Mouse (Mus musculus): ENCODE measurements around the gene Sh3rf3. TPM values are rescaled to one million over a fixed set of nuclear protein-coding genes. Genes with fewer than 3 reads are reported as not detected.

Gene Sh3rf3
- polyA plus RNA-seq, 1 experiment, result 0.44 TPM

DNA sequence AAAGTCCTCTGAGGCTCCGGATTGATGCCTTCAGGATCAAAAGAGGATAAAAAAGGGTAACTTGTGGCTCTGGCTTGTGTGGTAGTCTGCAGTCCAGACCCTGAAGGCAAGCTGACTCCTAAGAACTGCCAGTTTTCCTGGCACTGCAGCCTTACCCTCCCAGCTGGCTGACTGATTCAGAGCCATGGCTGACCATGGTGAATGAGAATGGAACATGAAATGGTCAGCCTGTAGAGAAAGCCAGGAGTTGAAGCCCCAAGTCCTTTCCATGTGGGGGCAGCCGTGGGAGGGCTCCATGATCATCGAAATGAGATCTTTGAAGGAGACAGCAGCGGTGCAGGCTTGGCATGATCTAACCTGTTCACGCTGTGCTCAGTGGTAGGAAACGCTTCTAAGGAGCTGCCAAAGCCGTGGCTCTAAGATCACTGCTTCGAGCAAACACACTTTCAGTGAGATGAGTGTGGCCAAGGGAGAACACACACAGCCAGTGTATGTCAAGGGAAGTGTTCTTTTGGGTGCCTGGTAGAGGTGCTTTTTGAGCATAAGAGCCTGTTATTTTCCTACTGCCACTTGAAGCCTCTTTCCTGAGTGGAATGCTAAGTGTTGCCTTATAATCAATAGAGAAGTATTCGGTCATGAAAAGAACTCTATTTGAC is 168.6 kb downstream of the Sh3rf3 start:
- H3K27ac ChIP-seq (ENCODE audit: insufficient read depth, low read depth, low read length), result no peak overlapping the region
- no peaks in the 10 kb centered on the region for H3K36me3 ChIP-seq (ENCODE audit: control insufficient read depth, insufficient read depth, low read length)
- TF ChIP-seq POLR2A (IDR thresholded peaks at IDR 0.05; ENCODE audit: low read depth, low read length), result no peak
- TF ChIP-seq CTCF (IDR thresholded peaks at IDR 0.05; ENCODE audit: extremely low read depth, insufficient read length, insufficient replicate concordance, low read depth, low read length), result no peak
- no peaks in the 10 kb centered on the region for H3K4me1 ChIP-seq (ENCODE audit: control insufficient read depth, insufficient read depth, insufficient read length, low read length)
- no peak overlapping the region for H3K4me3 ChIP-seq (ENCODE audit: low read depth, low read length)
- WGBS, result 86% methylated on average over 9 of the region's 9 CpGs
- H3K27me3 ChIP-seq (ENCODE audit: control insufficient read depth, insufficient read depth, low read length), result no peaks in the 10 kb centered on the region

DNA sequence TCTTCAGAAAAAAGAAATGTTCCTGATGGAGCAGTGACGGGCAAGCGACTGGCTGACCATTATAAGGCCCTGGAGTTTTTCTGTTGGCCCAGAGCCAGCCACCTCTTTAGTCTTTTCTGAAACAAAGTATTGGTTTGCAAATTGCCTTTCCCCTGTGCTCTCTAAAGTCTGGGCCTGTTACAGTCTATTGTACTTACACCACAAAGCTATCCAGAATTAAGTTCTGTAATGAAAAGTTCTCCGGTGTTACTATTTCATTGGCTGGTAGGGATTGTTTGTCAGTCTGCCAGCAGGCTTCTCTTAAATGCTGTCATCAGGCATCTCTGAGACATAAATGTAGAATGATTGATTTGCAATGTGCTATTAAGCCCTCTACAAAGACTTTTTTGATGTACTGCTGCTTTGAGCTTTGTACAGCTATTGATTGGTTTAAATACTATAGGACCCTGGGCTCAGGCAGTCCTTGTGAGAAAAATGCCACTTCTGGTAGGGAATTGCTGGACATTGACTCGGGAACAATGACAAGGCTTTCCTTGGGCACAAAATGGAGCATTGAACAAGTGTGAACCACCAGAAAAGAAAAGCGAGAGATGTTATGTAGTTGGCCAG is 169.5 kb downstream of the Sh3rf3 start:
- Histone ChIP-seq H3K27ac (ENCODE audit: insufficient read depth, low read depth, low read length) (no peak overlapping the region), H3K36me3 (ENCODE audit: control insufficient read depth, insufficient read depth, low read length) (no peaks in the 10 kb centered on the region), H3K27me3 (ENCODE audit: control insufficient read depth, insufficient read depth, low read length) (no peaks in the 10 kb centered on the region), H3K4me3 (ENCODE audit: low read depth, low read length) (no peak overlapping the region), H3K4me1 (ENCODE audit: control insufficient read depth, insufficient read depth, insufficient read length, low read length) (no peaks in the 10 kb centered on the region)
- TF ChIP-seq POLR2A (IDR thresholded peaks at IDR 0.05; ENCODE audit: low read depth, low read length) (no peak), CTCF (IDR thresholded peaks at IDR 0.05; ENCODE audit: extremely low read depth, insufficient read length, insufficient replicate concordance, low read depth, low read length) (no peak)
- WGBS, result 83% methylated on average over 5 of the region's 5 CpGs

DNA sequence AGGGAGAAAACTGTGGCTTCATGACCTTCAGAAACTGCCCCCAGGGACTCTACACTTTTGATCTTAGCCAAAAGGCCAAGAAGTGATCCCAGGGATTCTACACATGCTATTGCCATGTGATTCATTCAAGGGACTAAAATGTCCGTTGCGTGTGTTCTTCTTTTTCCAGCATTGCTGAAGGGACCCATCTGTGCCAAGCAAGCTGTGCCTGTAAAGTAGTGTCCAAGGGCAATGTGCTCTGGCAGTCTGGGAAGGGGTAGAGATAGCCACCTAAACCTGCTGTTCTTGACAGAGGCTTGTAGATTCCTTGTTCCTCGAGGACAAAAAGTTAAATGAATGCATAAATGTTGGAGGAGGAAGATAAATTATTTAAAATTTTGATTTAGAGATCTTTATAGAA is 178.5 kb downstream of the Sh3rf3 start:
- TF ChIP-seq POLR2A (IDR thresholded peaks at IDR 0.05; ENCODE audit: low read depth, low read length) (no peak), CTCF (IDR thresholded peaks at IDR 0.05; ENCODE audit: extremely low read depth, insufficient read length, insufficient replicate concordance, low read depth, low read length) (no peak)
- no peak overlapping the region for H3K27ac ChIP-seq (ENCODE audit: insufficient read depth, low read depth, low read length)
- no peaks in the 10 kb centered on the region for H3K36me3 ChIP-seq (ENCODE audit: control insufficient read depth, insufficient read depth, low read length)
- no peaks in the 10 kb centered on the region for H3K27me3 ChIP-seq (ENCODE audit: control insufficient read depth, insufficient read depth, low read length)
- 73% methylated on average over 3 of the region's 3 CpGs for WGBS
- no peak overlapping the region for H3K4me3 ChIP-seq (ENCODE audit: low read depth, low read length)
- H3K4me1 ChIP-seq (ENCODE audit: control insufficient read depth, insufficient read depth, insufficient read length, low read length), result no peaks in the 10 kb centered on the region

DNA sequence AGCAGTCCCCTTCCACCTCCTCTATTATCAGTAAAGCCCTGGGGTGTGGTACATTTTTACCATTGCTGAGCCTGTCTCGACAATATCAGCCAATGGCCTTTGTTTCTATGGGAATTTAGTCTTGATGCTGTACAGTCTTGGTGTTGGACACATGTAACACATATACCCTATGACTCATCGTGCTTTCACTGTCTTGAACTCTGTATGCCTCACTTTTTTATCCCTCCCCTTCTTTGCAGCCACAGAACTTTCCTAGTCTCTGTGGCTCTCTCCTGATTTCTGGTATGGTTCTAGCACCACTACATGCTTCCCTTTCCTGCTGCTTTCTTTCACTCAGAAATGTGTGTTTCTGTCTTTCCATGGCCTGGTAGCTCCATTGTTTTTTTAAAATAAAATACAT is 181.6 kb downstream of the Sh3rf3 start:
- TF ChIP-seq POLR2A (IDR thresholded peaks at IDR 0.05; ENCODE audit: low read depth, low read length) (no peak), CTCF (IDR thresholded peaks at IDR 0.05; ENCODE audit: extremely low read depth, insufficient read length, insufficient replicate concordance, low read depth, low read length) (no peak)
- WGBS, result 71% methylated on average over 2 of the region's 2 CpGs
- no peak overlapping the region for H3K4me3 ChIP-seq (ENCODE audit: low read depth, low read length)
- H3K36me3 ChIP-seq (ENCODE audit: control insufficient read depth, insufficient read depth, low read length), result no peaks in the 10 kb centered on the region
- H3K27me3 ChIP-seq (ENCODE audit: control insufficient read depth, insufficient read depth, low read length), result no peaks in the 10 kb centered on the region
- no peak overlapping the region for H3K27ac ChIP-seq (ENCODE audit: insufficient read depth, low read depth, low read length)
- H3K4me1 ChIP-seq (ENCODE audit: control insufficient read depth, insufficient read depth, insufficient read length, low read length), result no peaks in the 10 kb centered on the region

DNA sequence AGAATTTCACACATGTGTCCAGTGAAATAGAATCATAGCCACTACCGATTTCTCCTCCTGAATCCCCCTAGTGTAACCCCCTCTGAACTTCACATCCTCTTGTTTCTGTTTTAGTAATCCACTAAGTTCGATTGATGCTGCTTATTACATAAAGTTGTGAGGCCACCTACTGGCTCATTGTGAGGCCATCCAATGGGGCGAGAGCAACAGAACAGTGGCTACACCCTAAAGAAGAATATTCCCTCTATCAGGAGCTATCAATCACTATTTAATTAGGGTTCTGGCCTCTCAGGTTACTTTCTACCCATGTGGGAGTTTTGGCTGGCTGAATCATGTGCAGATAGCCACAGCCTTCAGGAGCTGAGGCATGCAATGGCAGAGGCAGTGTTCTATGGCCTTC is 182.0 kb downstream of the Sh3rf3 start:
- no peaks in the 10 kb centered on the region for H3K4me1 ChIP-seq (ENCODE audit: control insufficient read depth, insufficient read depth, insufficient read length, low read length)
- 68% methylated on average over 3 of the region's 3 CpGs for WGBS
- no peak overlapping the region for H3K27ac ChIP-seq (ENCODE audit: insufficient read depth, low read depth, low read length)
- no peaks in the 10 kb centered on the region for H3K27me3 ChIP-seq (ENCODE audit: control insufficient read depth, insufficient read depth, low read length)
- H3K4me3 ChIP-seq (ENCODE audit: low read depth, low read length), result no peak overlapping the region
- TF ChIP-seq POLR2A (IDR thresholded peaks at IDR 0.05; ENCODE audit: low read depth, low read length), result no peak
- TF ChIP-seq CTCF (IDR thresholded peaks at IDR 0.05; ENCODE audit: extremely low read depth, insufficient read length, insufficient replicate concordance, low read depth, low read length), result no peak
- no peaks in the 10 kb centered on the region for H3K36me3 ChIP-seq (ENCODE audit: control insufficient read depth, insufficient read depth, low read length)

DNA sequence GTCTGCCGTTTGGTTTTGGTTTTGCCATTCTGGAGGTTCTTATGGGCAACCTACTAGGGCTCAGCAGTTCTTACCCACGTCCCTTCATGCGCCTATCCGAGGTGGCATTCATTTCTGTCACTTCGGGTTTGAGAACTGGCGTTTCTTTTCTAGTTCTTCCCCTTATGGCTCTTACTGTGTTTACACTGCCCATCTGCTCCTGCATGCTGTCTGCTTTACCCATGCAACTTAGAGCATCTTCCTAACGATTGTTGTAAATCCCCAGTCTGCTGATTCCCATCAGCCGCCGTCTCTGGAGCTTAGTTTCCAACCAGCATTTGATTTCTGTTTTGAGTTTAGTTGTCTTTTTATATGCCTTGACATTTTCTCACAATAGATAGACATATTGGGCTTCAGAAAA is 189.2 kb downstream of the Sh3rf3 start:
- no peak overlapping the region for H3K4me3 ChIP-seq (ENCODE audit: low read depth, low read length)
- no peaks in the 10 kb centered on the region for H3K27me3 ChIP-seq (ENCODE audit: control insufficient read depth, insufficient read depth, low read length)
- TF ChIP-seq CTCF (IDR thresholded peaks at IDR 0.05; ENCODE audit: extremely low read depth, insufficient read length, insufficient replicate concordance, low read depth, low read length) (no peak), POLR2A (IDR thresholded peaks at IDR 0.05; ENCODE audit: low read depth, low read length) (no peak)
- no peaks in the 10 kb centered on the region for H3K36me3 ChIP-seq (ENCODE audit: control insufficient read depth, insufficient read depth, low read length)
- 84% methylated on average over 9 of the region's 9 CpGs for WGBS
- no peak overlapping the region for H3K27ac ChIP-seq (ENCODE audit: insufficient read depth, low read depth, low read length)
- H3K4me1 ChIP-seq (ENCODE audit: control insufficient read depth, insufficient read depth, insufficient read length, low read length), result no peaks in the 10 kb centered on the region

DNA sequence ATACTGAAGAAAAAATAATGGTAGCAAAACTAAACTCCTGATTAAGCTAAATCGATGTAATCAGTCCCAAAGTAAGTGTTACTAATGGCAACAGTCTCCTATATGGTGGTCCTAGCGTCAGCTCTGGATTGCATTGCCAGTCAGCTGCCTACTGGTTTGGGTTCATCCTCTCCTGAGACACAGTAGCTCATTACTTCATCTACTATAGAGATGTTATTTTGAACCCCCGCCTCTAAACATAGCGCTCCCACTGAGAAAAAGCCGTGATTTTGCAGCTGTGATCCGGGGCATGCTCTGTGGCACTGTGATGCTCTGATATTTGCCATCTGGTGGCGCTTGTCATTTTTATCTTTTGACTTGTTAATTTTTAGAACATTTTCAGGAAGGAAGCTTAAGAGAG is 198.3 kb downstream of the Sh3rf3 start:
- no peaks in the 10 kb centered on the region for H3K36me3 ChIP-seq (ENCODE audit: control insufficient read depth, insufficient read depth, low read length)
- no peak overlapping the region for H3K4me3 ChIP-seq (ENCODE audit: low read depth, low read length)
- no peaks in the 10 kb centered on the region for H3K4me1 ChIP-seq (ENCODE audit: control insufficient read depth, insufficient read depth, insufficient read length, low read length)
- no peaks in the 10 kb centered on the region for H3K27me3 ChIP-seq (ENCODE audit: control insufficient read depth, insufficient read depth, low read length)
- 89% methylated on average over 7 of the region's 7 CpGs for WGBS
- H3K27ac ChIP-seq (ENCODE audit: insufficient read depth, low read depth, low read length), result no peak overlapping the region
- no peak for TF ChIP-seq CTCF (IDR thresholded peaks at IDR 0.05; ENCODE audit: extremely low read depth, insufficient read length, insufficient replicate concordance, low read depth, low read length)
- TF ChIP-seq POLR2A (IDR thresholded peaks at IDR 0.05; ENCODE audit: low read depth, low read length), result no peak

Data from small intestine, adult 2 months (tissue).